Mouse (Mus musculus) thymus, postnatal 25 days (tissue): ENCODE data around the gene Svopl.

Experiments
- DNase-seq: peaks from one replicate; pipeline ENCODE4 v3.0.0; 2022

Svopl gene

GRCm38 (mm10) chr6:38028205-38028604 is 18.6 kb downstream of the Svopl start:
- no peak for DNase-seq

GRCm38 (mm10) chr6:38027771-38028170 is 19.0 kb downstream of the Svopl start:
- DNase-seq: no peak

DNA sequence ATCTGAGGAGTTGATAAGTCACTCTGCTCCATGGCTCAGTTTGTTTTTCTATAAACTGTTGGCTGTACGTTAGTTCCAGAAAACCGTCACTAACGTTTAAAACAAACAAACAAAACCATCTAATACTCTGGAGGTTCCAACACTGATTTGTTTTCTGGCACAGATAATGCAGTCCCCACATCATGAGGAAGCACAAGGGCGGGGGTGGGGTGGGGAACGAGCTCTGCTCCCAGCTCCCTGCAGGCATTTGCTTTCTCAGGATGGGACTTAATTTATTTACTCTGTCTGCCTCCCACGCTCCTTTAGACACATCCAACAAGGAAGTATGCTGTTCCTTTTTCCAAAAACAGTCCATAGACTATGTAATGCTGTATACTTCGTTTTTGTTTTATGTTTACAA is 23.5 kb downstream of the Svopl start:
- DNase-seq: no peak

- no peak for DNase-seq
Observed at GRCm38 (mm10) chr6:38021406-38021805, 25.4 kb downstream of the Svopl start.

GRCm38 (mm10) chr6:38012829-38013228 is 34.0 kb downstream of the Svopl start:
- DNase-seq: no peak

DNA sequence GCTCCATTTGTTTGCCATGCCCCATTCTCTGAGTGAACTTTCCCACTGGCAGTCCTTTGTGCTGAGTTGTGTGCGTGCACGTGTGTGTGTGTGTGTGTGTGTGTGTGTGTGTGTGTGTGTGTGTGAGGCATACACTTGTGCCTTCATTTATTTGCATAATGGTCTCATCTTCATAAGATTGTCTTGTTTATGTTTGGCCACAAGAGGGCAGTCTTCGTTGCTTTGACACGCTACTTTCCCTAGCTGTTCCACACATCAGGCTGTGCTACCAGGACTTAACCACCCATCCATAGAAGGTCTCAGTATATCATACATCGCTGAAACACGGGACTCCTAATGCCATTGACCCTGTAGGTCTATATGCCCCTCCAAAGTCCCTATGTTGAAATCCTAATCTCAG is 39.3 kb downstream of the Svopl start:
- DNase-seq: peak; percentile 35

DNA sequence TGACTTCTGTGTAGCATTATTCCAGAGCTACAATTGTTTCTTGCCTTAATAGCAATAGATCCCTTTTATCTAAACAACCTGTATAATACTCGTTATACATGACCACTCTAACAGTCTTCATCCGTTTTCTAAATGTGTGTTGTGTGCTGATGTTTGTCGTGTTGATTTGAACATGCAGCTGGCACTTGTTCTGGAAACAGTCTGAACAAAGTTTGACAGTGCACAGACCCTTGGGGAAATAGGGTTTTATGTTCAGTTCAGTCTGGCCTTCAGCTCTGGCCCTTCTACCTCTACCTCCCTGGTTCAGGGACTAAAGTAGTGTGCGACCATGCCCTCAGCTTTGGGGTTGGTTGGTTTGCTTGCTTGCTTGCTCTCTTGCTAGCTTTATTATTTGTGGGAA is 79.4 kb downstream of the Svopl start:
- no peak for DNase-seq

GRCm38 (mm10) chr6:37951306-37951705 is 95.5 kb downstream of the Svopl start:
- DNase-seq: no peak

GRCm38 (mm10) chr6:37936498-37936897 is 110.3 kb downstream of the Svopl start:
- no peak for DNase-seq
